Mouse (Mus musculus): ENCODE measurements around the gene Crisp4. TPM values are rescaled to one million over a fixed set of nuclear protein-coding genes. Genes with fewer than 3 reads are reported as not detected.

Crisp4 gene
- not detected in 2 replicates for polyA plus RNA-seq (2012; rRNA removed)

GRCm38 (mm10) chr1:18145802-18146201, at the start of gene Crisp4:
TSS of gene Crisp4 (minus strand) at chr1:18145902.

Other genes with a start within 250 kb of the Crisp4 start
- gene Defb18, start 91.5 kb upstream of the Crisp4 start, polyA plus RNA-seq (2012; rRNA removed): not detected in 2 replicates
- gene Defb41, start 119.2 kb upstream of the Crisp4 start, polyA plus RNA-seq (2012; rRNA removed): not detected in 2 replicates